Mouse (Mus musculus): ENCODE results near the gene Cldn15. TPM values are rescaled to one million over a fixed set of nuclear protein-coding genes. Genes with fewer than 3 reads are reported as not detected.

The Cldn15 gene
- polyA plus RNA-seq, 1 experiment from 2014 or later, result 1.9 TPM

DNA sequence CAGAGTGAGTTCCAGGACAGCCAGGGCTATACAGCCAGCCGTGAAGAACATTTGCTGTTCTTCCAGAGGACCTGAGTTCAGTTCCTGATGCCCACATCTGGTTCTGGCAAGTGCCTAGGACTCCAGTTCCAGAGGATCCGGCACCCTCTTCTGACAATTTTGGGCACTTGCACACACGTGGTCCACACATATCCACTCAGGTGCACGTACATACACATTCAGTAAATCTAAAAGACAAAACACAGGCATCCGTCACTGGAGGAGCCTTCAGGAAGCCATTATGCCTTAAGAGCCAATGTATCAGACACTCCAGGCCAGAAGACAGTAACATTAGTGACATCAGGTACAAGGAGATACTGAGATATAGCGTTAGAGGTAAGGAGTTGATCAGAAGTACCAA is 15.9 kb upstream of the Cldn15 start:
- Histone ChIP-seq H3K4me3 (no peak overlapping the region), H3K27me3 (replicated peaks) (no peaks in the 10 kb centered on the region), H3K4me2 (no peak overlapping the region), H3K36me3 (0 out of 2 replicates have a peak, but pooled peaks cover under 1% of the 10 kb centered on the region), H3K9ac (no peak overlapping the region), H3K9me3 (replicated peaks) (no peaks in the 10 kb centered on the region), H3K27ac (ENCODE audit: poor library complexity, severe bottlenecking) (no peak overlapping the region), H3K4me1 (replicated peaks) (peaks cover 8% of the 10 kb centered on the region)
- 84% methylated on average over 6 of the region's 6 CpGs for WGBS
- ATAC-seq (ENCODE audit: insufficient number of reproducible peaks, low FRiP score), result no peak

DNA sequence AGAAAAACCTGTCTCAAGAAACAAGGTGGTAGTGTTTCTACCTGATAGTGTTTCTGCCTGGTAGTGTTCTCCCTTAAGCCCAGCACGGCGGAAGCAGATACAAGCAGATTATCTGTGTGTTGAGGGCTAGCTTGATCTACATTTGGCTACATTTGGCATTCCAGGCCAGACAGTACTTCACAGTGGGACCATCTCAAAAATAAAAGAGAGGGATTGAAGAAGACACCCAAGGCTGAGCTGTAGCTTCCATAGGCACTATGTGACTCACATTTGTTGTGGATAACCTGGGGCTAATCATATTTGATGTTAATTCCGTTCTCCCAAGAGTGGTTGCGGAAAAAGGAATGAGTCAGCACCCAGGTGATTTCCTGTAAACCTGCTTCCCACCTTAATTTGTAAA is 14.3 kb upstream of the Cldn15 start:
- WGBS, result 66% methylated on average over 4 of the region's 4 CpGs
- no peak overlapping the region for H3K9ac ChIP-seq
- H3K4me1 ChIP-seq (replicated peaks), result peaks cover 11% of the 10 kb centered on the region
- H3K27me3 ChIP-seq (replicated peaks), result no peaks in the 10 kb centered on the region
- H3K9me3 ChIP-seq (replicated peaks), result no peaks in the 10 kb centered on the region
- no peak overlapping the region for H3K27ac ChIP-seq (ENCODE audit: poor library complexity, severe bottlenecking)
- H3K36me3 ChIP-seq, result peaks cover 9% of the 10 kb centered on the region; the same call in 1 of the 2 replicates
- no peak for ATAC-seq (ENCODE audit: insufficient number of reproducible peaks, low FRiP score)
- peak overlapping the region; percentile 73; the same call in 1 of the 2 replicates for H3K4me2 ChIP-seq
- no peak overlapping the region for H3K4me3 ChIP-seq

DNA sequence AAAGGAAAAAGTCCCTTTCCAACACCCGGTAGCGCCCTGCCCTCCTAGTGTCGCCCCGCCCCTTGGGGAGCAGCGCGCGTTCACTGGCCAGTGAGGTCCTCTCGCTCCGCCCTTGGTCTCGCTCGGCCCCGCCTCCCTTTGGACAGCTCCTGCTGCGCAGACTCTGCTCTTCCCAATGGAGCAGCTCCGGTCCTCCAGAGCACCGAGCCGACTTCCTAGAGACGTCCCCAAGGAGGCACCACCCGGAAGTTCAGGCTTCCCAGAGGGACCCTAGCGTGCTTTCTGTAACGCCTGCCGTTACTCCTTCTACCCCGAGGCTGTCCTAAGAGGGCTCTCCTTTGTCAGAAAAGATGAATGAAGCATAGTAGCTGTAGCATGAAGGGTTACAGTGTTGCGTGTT is 13.4 kb upstream of the Cldn15 start, which contains the start of gene Fis1:
TSS of gene Fis1 (plus strand) at position 261 of the 400 bp plus-strand sequence.
- H3K9ac ChIP-seq, result peak within 1 kb of the TSS; percentile 82
- no peaks in the 10 kb centered on the region for H3K9me3 ChIP-seq (replicated peaks)
- ATAC-seq (ENCODE audit: insufficient number of reproducible peaks, low FRiP score), result peak; percentile 98
- H3K27me3 ChIP-seq (replicated peaks), result no peaks in the 10 kb centered on the region
- peak within 1 kb of the TSS; percentile 82 for H3K4me3 ChIP-seq
- H3K36me3 ChIP-seq, result peaks cover 13% of the 10 kb centered on the region; the same call in 1 of the 2 replicates
- peaks cover 11% of the 10 kb centered on the region for H3K4me1 ChIP-seq (replicated peaks)
- H3K27ac ChIP-seq (ENCODE audit: poor library complexity, severe bottlenecking), result peak within 1 kb of the TSS; percentile 55; the same call in 1 of the 2 replicates
- under 1% methylated on average over 23 of the region's 23 CpGs for WGBS
- H3K4me2 ChIP-seq, result peak within 1 kb of the TSS; percentile 73

DNA sequence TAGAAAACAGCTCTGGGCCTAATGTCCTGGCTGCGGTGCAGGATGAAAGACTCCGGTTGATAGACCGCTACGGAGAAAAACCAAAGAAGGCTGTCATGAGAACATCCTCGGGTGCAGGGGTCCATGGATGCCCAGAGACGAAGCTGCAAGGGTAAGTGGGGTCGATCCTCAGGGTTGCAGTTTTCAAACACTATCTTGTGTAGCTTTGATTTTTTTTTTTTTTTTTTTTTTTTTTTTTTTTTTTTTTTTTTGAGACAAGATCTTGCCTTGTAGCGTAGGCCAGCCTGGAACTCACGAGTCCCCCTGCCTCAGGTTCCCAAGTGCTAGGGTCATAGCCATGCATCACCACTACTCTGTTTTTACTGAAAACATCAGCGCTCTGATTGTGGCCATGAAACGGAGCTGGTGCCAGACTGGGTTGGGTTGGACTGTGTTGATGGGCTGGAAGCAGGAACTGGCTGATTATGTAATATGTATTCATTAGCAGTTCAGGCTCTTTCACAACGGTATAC is 12.9 kb upstream of the Cldn15 start:
- no peaks in the 10 kb centered on the region for H3K9me3 ChIP-seq (replicated peaks)
- peak; percentile 47; the same call in 1 of the 2 replicates for ATAC-seq (ENCODE audit: insufficient number of reproducible peaks, low FRiP score)
- H3K9ac ChIP-seq, result peak overlapping the region; percentile 82
- H3K27me3 ChIP-seq (replicated peaks), result no peaks in the 10 kb centered on the region
- peaks cover 11% of the 10 kb centered on the region for H3K4me1 ChIP-seq (replicated peaks)
- 2% methylated on average over 12 of the region's 12 CpGs for WGBS
- peak overlapping the region; percentile 55; the same call in 1 of the 2 replicates for H3K27ac ChIP-seq (ENCODE audit: poor library complexity, severe bottlenecking)
- peak overlapping the region; percentile 73 for H3K4me2 ChIP-seq
- peak overlapping the region; percentile 82 for H3K4me3 ChIP-seq
- peaks cover 13% of the 10 kb centered on the region; the same call in 1 of the 2 replicates for H3K36me3 ChIP-seq

- H3K9ac ChIP-seq, result no peak overlapping the region
- H3K4me3 ChIP-seq, result no peak overlapping the region
- peaks cover 11% of the 10 kb centered on the region for H3K4me1 ChIP-seq (replicated peaks)
- no peak for ATAC-seq (ENCODE audit: insufficient number of reproducible peaks, low FRiP score)
- peaks cover 13% of the 10 kb centered on the region; the same call in 1 of the 2 replicates for H3K36me3 ChIP-seq
- H3K27me3 ChIP-seq (replicated peaks), result no peaks in the 10 kb centered on the region
- 80% methylated on average over 4 of the region's 4 CpGs for WGBS
- no peak overlapping the region for H3K27ac ChIP-seq (ENCODE audit: poor library complexity, severe bottlenecking)
- no peaks in the 10 kb centered on the region for H3K9me3 ChIP-seq (replicated peaks)
- no peak overlapping the region for H3K4me2 ChIP-seq
These were observed 10.8 kb upstream of the Cldn15 start for GRCm38 (mm10) chr5:136955622-136956021.

- no peaks in the 10 kb centered on the region for H3K27me3 ChIP-seq (replicated peaks)
- no peaks in the 10 kb centered on the region for H3K9me3 ChIP-seq (replicated peaks)
- H3K36me3 ChIP-seq, result peaks cover 13% of the 10 kb centered on the region; the same call in 1 of the 2 replicates
- no peak overlapping the region for H3K4me2 ChIP-seq
- H3K4me3 ChIP-seq, result no peak overlapping the region
- no peak overlapping the region for H3K27ac ChIP-seq (ENCODE audit: poor library complexity, severe bottlenecking)
- peaks cover 15% of the 10 kb centered on the region for H3K4me1 ChIP-seq (replicated peaks)
- no peak overlapping the region for H3K9ac ChIP-seq
- WGBS, result 89% methylated on average over 1 of the region's 1 CpGs
- ATAC-seq (ENCODE audit: insufficient number of reproducible peaks, low FRiP score), result no peak
These were observed 9.2 kb upstream of the Cldn15 start for GRCm38 (mm10) chr5:136957250-136957649.

DNA sequence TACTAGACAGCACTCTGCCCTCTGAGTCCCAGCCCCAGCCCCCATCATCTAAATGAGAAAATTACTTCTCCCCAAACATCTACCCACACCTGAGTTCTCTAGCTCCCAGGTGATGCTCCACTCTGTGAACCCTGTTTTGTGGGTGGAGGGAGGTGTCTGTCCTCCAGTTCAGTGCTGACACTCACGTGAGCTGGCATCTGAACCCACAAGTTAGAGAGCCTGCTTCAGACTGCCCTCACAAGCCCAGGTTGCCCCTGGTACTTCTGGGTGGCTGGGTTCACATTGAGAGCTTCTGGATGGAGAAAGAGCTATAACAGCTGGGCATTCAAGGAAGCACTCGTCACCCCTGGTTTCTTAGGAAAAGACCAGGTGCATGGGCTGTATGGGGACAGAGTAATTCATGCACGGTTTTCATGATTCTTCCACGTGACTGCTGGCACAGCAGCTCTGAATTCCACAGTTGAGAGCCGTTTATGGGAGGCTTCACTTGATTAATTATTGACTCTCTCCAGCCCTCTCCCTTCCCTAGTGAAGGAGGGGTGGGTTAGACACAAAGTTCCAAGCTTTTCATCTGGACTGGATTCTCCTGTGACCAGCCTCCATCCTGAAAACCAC is 7.3 kb upstream of the Cldn15 start:
- H3K27ac ChIP-seq (ENCODE audit: poor library complexity, severe bottlenecking), result no peak overlapping the region
- H3K4me2 ChIP-seq, result no peak overlapping the region
- 82% methylated on average over 5 of the region's 5 CpGs for WGBS
- H3K4me3 ChIP-seq, result no peak overlapping the region
- no peak overlapping the region for H3K9ac ChIP-seq
- H3K36me3 ChIP-seq, result peaks cover 25% of the 10 kb centered on the region
- H3K4me1 ChIP-seq (replicated peaks), result peaks cover 16% of the 10 kb centered on the region
- no peaks in the 10 kb centered on the region for H3K9me3 ChIP-seq (replicated peaks)
- no peaks in the 10 kb centered on the region for H3K27me3 ChIP-seq (replicated peaks)
- no peak for ATAC-seq (ENCODE audit: insufficient number of reproducible peaks, low FRiP score)

GRCm38 (mm10) chr5:136960053-136960452 is 6.4 kb upstream of the Cldn15 start:
- Histone ChIP-seq H3K4me1 (replicated peaks) (peaks cover 18% of the 10 kb centered on the region), H3K4me3 (no peak overlapping the region), H3K9me3 (replicated peaks) (no peaks in the 10 kb centered on the region), H3K27ac (ENCODE audit: poor library complexity, severe bottlenecking) (no peak overlapping the region), H3K4me2 (no peak overlapping the region), H3K27me3 (replicated peaks) (no peaks in the 10 kb centered on the region), H3K36me3 (peaks cover 35% of the 10 kb centered on the region), H3K9ac (no peak overlapping the region)
- no peak for ATAC-seq (ENCODE audit: insufficient number of reproducible peaks, low FRiP score)
- WGBS, result 90% methylated on average over 6 of the region's 6 CpGs

- Histone ChIP-seq H3K27me3 (replicated peaks) (no peaks in the 10 kb centered on the region), H3K4me3 (peak overlapping the region; percentile 68), H3K4me2 (peak overlapping the region; percentile 78), H3K27ac (ENCODE audit: poor library complexity, severe bottlenecking) (peak overlapping the region; percentile 83), H3K9ac (peak overlapping the region; percentile 76), H3K36me3 (peaks cover 45% of the 10 kb centered on the region), H3K9me3 (replicated peaks) (no peaks in the 10 kb centered on the region), H3K4me1 (replicated peaks) (peaks cover 29% of the 10 kb centered on the region)
- no peak for ATAC-seq (ENCODE audit: insufficient number of reproducible peaks, low FRiP score)
- 27% methylated on average over 5 of the region's 5 CpGs for WGBS
These were observed 5.0 kb upstream of the Cldn15 start for GRCm38 (mm10) chr5:136961334-136961982.

- peak overlapping the region; percentile 83 for H3K27ac ChIP-seq (ENCODE audit: poor library complexity, severe bottlenecking)
- peak overlapping the region; percentile 78 for H3K4me2 ChIP-seq
- H3K9ac ChIP-seq, result peak overlapping the region; percentile 76
- H3K4me3 ChIP-seq, result peak overlapping the region; percentile 68
- H3K4me1 ChIP-seq (replicated peaks), result peaks cover 34% of the 10 kb centered on the region
- WGBS, result under 1% methylated on average over 20 of the region's 20 CpGs
- no peaks in the 10 kb centered on the region for H3K9me3 ChIP-seq (replicated peaks)
- peaks cover 41% of the 10 kb centered on the region for H3K36me3 ChIP-seq
- H3K27me3 ChIP-seq (replicated peaks), result no peaks in the 10 kb centered on the region
- ATAC-seq (ENCODE audit: insufficient number of reproducible peaks, low FRiP score), result peak; percentile 89
These were observed 4.4 kb upstream of the Cldn15 start for GRCm38 (mm10) chr5:136961983-136962461.

DNA sequence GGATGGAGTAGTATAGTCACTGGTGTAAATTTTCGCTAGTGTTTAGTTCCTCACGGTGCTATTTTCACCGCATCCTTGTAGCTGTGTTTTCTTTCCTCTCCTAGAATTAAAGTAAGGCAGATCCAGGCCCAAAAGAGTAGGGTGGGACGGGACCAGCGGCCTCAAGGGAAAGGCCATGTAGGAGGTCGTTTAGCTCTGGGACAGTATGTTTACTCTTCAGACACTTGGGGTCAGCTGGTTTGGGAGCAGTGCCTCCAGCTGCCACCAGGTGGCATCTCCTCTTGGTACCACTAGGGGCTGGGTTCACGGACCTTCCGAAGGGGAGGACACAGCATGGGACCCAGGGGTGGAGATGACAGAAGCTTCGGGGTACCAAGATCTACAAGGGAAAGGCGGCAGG is 3.9 kb upstream of the Cldn15 start:
- ATAC-seq (ENCODE audit: insufficient number of reproducible peaks, low FRiP score), result peak; percentile 75
- H3K4me2 ChIP-seq, result peak overlapping the region; percentile 78
- H3K4me1 ChIP-seq (replicated peaks), result peaks cover 39% of the 10 kb centered on the region
- peak overlapping the region; percentile 68 for H3K4me3 ChIP-seq
- H3K27me3 ChIP-seq (replicated peaks), result no peaks in the 10 kb centered on the region
- H3K9ac ChIP-seq, result peak overlapping the region; percentile 76
- peak overlapping the region; percentile 83 for H3K27ac ChIP-seq (ENCODE audit: poor library complexity, severe bottlenecking)
- H3K9me3 ChIP-seq (replicated peaks), result no peaks in the 10 kb centered on the region
- WGBS, result under 1% methylated on average over 10 of the region's 10 CpGs
- H3K36me3 ChIP-seq, result peaks cover 38% of the 10 kb centered on the region

Measured in heart, embryonic 12.5 days (tissue).